Mouse (Mus musculus) embryonic facial prominence, embryonic 12.5 days (tissue): ENCODE results near the gene Aldoart2. TPM values are rescaled to one million over a fixed set of nuclear protein-coding genes. Genes with fewer than 3 reads are reported as not detected.
"Not testable (repeated sequence)": the region's sequence is repeated elsewhere in the genome, so short reads cannot be mapped to it uniquely, and the experiment has no call there.

Source experiments
- ATAC-seq: fragments of 200-750 bp; cut with Nextera tagmentation; 2 replicates; pipeline ENCODE4 v1.8.0; 2017; ENCODE audit not compliant: insufficient number of reproducible peaks, insufficient read depth, low FRiP score, low TSS enrichment
- H3K27ac ChIP-seq: fragments of 300-500 bp; sonication (generic); 2 replicates; pipeline ENCODE4 v1.5.1; 2016; ENCODE audit warnings: mild to moderate bottlenecking
- H3K27me3 ChIP-seq: fragments of 300-500 bp; sonication (generic); 2 replicates; pipeline ENCODE4 v1.6.1; 2016; ENCODE audit warnings: mild to moderate bottlenecking, moderate library complexity
- H3K36me3 ChIP-seq: fragments of 300-500 bp; sonication (generic); 2 replicates; pipeline ENCODE4 v1.6.1; 2016; ENCODE audit warnings: mild to moderate bottlenecking
- H3K4me1 ChIP-seq: fragments of 300-500 bp; sonication (generic); 2 replicates; pipeline ENCODE4 v1.6.1; 2016
- H3K4me2 ChIP-seq: fragments of 300-500 bp; sonication (generic); replicated peaks from 2 replicates; pipeline ENCODE4 v1.6.1; 2016; ENCODE audit warnings: mild to moderate bottlenecking, moderate library complexity
- H3K4me3 ChIP-seq: fragments of 300-500 bp; sonication (generic); 2 replicates; pipeline ENCODE4 v1.5.1; 2016; ENCODE audit warnings: mild to moderate bottlenecking
- H3K9ac ChIP-seq: fragments of 300-500 bp; sonication (generic); 2 replicates; pipeline ENCODE4 v1.6.1; 2016; ENCODE audit warnings: mild to moderate bottlenecking, moderate library complexity
- H3K9me3 ChIP-seq: fragments of 300-500 bp; sonication (generic); 2 replicates; pipeline ENCODE4 v1.6.1; 2016; ENCODE audit warnings: mild to moderate bottlenecking, moderate library complexity
- WGBS: fragments of 180-500 bp; shearing (Covaris S2); methylation state at CpG from one replicate; pipeline ENCODE4 v1.1.7; 2016; 5-methylcytosine and 5-hydroxymethylcytosine counted together
- polyA plus RNA-seq: library from polyadenylated mRNA; unstranded; fragments of >200 nt; fragmentation: Nextera tagmentation; extraction: Ambion mirVana; gene quantifications from 2 replicates; pipeline ENCODE4 v1.2.1, GENCODE M21; 2016

The Aldoart2 gene
- polyA plus RNA-seq, 1 experiment from 2014 or later = not detected

DNA sequence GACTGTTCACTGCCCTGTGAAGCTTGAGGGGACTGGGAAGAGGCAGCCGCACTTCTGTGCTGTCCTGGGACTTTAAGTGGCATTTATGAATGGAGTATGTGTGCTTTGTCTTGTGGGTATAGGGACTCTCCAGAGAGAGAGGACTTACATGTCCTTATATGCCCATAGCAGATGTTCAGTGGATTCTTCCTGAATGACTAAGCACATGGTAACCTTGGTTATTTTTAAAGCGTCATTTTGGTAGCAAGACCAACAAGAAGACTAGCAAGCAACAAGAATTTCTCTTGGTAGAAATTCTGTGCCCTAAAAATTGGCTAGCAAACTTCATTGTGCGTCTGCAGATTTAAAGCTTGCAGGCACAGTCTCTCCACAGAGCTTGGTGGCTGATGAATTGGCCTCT lies 1.3 kb upstream of the Aldoart2 start:
- no peaks in the 10 kb centered on the region for H3K36me3 ChIP-seq
- H3K4me1 ChIP-seq = no peaks in the 10 kb centered on the region; the same call in 1 of the 2 replicates
- H3K9ac ChIP-seq = no peak overlapping the region
- H3K9me3 ChIP-seq = no peaks in the 10 kb centered on the region
- WGBS = 95% methylated on average over 3 of the region's 3 CpGs
- ATAC-seq = no peak
- no peak overlapping the region for H3K27ac ChIP-seq
- no peaks in the 10 kb centered on the region for H3K27me3 ChIP-seq
- no peak overlapping the region for H3K4me2 ChIP-seq
- H3K4me3 ChIP-seq = no peak overlapping the region

DNA sequence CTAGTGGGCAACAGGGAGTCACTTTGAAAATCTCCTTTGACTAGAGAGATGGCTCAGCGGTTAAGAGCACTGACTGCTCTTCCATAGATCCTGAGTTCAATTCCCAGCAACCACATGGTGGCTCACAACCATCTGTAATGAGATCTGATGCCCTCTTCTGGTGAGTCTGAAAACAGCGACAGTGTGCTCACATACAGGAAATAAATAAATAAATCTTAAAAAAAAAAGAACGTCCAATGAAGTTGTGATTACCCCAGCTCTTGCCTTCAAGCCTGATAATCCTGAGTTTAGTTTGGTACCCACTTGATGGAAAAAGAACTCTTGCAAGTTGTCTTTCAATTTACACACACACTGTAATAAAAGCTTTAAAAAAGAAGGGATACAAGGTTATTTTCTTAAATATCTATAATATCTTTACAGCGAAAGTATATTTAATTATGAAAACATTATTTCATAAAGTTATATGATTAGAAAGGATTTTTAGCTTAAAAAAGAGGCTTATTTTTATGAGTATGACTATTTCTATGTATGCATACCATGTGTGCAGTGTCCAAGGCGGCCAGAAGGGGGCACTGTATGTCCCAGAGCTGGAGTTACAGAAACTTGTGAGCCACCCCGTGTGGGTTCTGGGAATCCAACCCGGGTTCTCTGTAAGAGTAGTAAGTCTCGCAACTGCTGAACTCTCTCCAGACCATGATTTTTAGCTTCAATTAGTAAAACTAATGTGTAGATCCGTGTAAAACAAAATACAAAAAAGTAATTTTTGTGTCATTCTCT lies 664 bp upstream of the Aldoart2 start:
- no peak overlapping the region for H3K4me2 ChIP-seq
- H3K9ac ChIP-seq = no peak overlapping the region
- WGBS = 86% methylated on average over 9 of the region's 9 CpGs
- ATAC-seq = no peak
- no peaks in the 10 kb centered on the region for H3K9me3 ChIP-seq
- H3K4me1 ChIP-seq = no peaks in the 10 kb centered on the region; the same call in 1 of the 2 replicates
- H3K4me3 ChIP-seq = no peak overlapping the region
- no peaks in the 10 kb centered on the region for H3K27me3 ChIP-seq
- H3K27ac ChIP-seq = no peak overlapping the region
- H3K36me3 ChIP-seq = no peaks in the 10 kb centered on the region

DNA sequence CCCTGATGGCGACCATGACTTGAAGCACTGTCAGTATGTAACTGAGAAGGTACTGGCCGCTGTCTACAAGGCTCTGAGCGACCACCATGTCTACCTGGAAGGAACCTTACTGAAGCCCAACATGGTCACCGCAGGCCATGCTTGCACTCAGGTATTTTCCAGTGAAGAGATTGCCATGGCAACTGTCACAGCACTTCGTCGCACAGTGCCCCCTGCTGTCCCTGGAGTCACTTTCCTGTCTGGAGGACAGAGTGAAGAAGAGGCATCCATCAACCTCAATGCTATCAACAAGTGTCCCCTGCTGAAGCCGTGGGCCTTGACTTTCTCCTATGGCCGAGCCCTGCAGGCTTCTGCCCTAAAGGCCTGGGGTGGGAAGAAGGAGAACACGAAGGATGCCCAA lies 828 bp downstream of the Aldoart2 start:
- Histone ChIP-seq H3K27me3 (no peaks in the 10 kb centered on the region), H3K36me3 (no peaks in the 10 kb centered on the region), H3K9me3 (no peaks in the 10 kb centered on the region), H3K4me1 (no peaks in the 10 kb centered on the region), H3K4me2 (no peak overlapping the region), H3K9ac (no peak overlapping the region), H3K4me3 (no peak overlapping the region), H3K27ac (no peak overlapping the region)
- ATAC-seq = no peak
- 82% methylated on average over 9 of the region's 9 CpGs for whole genome bisulfite sequencing

DNA sequence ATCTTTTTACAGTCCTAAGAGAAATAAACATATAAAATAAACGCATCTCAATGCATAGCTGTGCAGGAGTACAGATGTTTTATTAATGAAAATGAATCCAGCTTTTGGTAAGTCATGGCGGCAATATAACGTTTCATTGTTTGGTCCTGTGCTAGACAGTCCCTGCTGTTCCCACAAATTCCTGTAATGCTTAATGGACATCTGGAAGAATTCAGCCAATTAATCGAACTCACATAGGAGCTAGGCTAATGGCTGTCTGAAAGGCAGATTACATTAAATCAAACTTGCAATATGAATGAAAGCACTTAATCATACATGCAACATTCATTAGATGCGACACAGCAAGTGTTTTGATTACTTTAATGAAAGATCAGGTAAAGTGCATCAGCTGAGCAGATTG lies 1.8 kb downstream of the Aldoart2 start:
- no peak for ATAC-seq
- Histone ChIP-seq H3K36me3 (no peaks in the 10 kb centered on the region), H3K27ac (no peak overlapping the region), H3K27me3 (no peaks in the 10 kb centered on the region), H3K9me3 (no peaks in the 10 kb centered on the region), H3K4me1 (no peaks in the 10 kb centered on the region), H3K9ac (no peak overlapping the region), H3K4me2 (no peak overlapping the region), H3K4me3 (no peak overlapping the region)
- WGBS = 51% methylated on average over 5 of the region's 5 CpGs

DNA sequence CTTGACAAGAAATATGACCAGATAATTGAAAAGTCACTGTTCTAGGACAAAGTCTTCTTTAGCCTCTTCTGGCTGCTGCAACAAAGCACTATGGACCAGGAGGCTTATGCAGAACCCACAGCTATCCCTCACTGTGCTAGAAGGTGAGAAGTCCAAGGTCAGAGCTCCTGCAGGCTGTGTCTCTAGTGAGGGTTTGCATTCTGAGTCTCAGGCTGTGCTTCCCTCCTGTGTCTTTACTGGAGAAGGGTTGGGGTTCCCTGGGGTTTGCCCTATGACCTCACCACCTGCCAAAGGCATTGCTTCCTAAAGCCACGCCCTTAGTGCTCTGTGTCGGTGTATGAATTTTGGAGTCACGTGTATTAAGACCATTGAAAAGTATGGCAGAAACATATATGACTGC lies 3.4 kb downstream of the Aldoart2 start:
- H3K4me2 ChIP-seq = no peak overlapping the region
- no peak overlapping the region for H3K27ac ChIP-seq
- no peaks in the 10 kb centered on the region for H3K27me3 ChIP-seq
- no peaks in the 10 kb centered on the region for H3K36me3 ChIP-seq
- ATAC-seq = no peak
- no peak overlapping the region for H3K9ac ChIP-seq
- no peaks in the 10 kb centered on the region for H3K9me3 ChIP-seq
- 85% methylated on average over 3 of the region's 3 CpGs for WGBS
- no peaks in the 10 kb centered on the region for H3K4me1 ChIP-seq
- no peak overlapping the region for H3K4me3 ChIP-seq

DNA sequence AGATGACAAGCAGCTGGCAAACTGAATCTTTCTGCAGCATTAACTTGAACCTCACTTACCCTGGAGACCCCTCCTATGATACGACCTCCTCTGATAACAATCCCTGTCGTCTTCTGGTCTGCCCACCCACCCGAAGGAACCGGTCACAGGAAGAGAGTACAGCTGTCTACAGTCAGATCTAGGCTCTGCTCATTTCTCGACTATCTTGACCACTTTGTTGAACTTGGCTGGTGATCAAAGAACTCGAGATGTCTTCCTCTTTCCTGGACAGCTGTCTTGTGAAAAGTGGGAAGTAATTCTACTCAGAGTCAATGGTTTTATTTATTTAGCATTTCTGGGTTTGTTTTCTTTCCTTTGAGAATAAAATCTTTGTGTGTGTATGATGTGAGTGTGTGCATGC lies 4.6 kb downstream of the Aldoart2 start:
- ATAC-seq = no peak

DNA sequence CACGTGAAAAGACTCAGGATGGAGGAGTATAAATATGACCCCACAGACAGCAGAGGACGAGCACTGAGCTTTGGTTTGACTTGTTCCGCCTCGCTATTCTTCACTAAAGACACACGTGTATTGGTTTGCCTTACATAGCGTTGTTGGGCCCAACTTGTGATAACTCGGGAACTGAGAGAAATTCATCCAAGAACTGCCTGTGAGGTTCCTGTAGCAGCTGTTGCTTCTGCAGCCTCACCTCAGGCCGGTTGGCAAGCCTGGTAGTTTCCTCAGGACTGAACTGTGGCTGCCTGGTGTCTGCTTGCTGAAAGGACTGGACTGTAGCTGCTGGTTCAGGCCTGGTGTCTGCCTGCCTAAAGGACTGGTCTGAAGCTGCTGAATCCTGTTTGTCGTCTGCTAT lies 5.6 kb downstream of the Aldoart2 start:
- H3K9me3 ChIP-seq = no peaks in the 10 kb centered on the region
- no peaks in the 10 kb centered on the region for H3K27me3 ChIP-seq
- H3K36me3 ChIP-seq = no peaks in the 10 kb centered on the region
- no peak overlapping the region for H3K9ac ChIP-seq
- WGBS = 88% methylated on average over 9 of the region's 9 CpGs
- no peaks in the 10 kb centered on the region for H3K4me1 ChIP-seq
- H3K4me3 ChIP-seq = no peak overlapping the region
- no peak overlapping the region for H3K27ac ChIP-seq
- no peak overlapping the region for H3K4me2 ChIP-seq
- ATAC-seq = no peak

More for the DNA sequence above, 4.6 kb downstream of the Aldoart2 start:
- no peaks in the 10 kb centered on the region for H3K4me1 ChIP-seq
- H3K4me2 ChIP-seq = no peak overlapping the region
- H3K9me3 ChIP-seq = no peaks in the 10 kb centered on the region
- H3K36me3 ChIP-seq = no peaks in the 10 kb centered on the region
- H3K9ac ChIP-seq = no peak overlapping the region
- no peak overlapping the region for H3K4me3 ChIP-seq
- WGBS = 72% methylated on average over 6 of the region's 6 CpGs
- no peak overlapping the region for H3K27ac ChIP-seq
- H3K27me3 ChIP-seq = no peaks in the 10 kb centered on the region

DNA sequence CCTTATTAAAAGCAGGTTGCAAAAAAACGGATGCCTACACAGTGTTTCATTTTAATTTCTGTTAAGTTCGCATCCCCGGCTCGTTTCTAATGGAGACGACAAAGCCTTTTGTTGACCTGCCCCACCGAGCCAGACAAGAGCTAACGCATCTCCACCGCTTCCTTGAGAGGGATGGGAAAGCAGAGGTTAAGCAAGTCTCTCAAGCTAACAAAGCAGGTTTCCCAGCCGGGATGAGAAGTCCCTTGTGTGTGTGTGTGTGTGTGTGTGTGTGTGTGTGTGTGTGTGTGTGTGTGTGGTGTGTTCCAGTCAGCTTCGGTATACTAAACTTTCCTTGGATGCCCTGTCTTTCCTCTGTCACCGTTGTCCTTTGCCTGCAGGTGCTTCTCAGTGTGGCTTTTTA lies 6.1 kb downstream of the Aldoart2 start:
- Histone ChIP-seq H3K4me1 (no peaks in the 10 kb centered on the region), H3K27me3 (no peaks in the 10 kb centered on the region), H3K9ac (no peak overlapping the region), H3K9me3 (no peaks in the 10 kb centered on the region), H3K36me3 (no peaks in the 10 kb centered on the region), H3K4me2 (no peak overlapping the region), H3K27ac (no peak overlapping the region), H3K4me3 (no peak overlapping the region)
- no peak for ATAC-seq
- 79% methylated on average over 11 of the region's 11 CpGs for WGBS

DNA sequence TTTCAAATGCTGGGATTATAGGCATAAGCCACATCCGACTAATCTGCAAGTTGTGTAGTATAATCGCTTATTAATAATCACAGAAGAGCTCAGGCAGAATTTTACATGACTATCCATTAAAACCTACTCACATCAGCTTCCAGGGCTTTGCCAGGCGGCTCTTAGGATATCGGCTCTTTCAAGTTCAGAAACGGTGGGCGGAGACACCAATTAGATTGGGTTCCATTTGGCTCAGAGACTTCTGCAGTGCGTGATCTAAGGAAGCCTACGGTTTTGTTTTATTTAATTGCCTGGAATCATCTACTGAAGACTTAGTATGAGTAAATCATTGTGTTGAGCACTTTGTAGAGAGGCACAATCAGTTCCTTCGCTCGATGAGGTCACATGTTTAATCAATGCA lies 6.6 kb downstream of the Aldoart2 start:
- no peaks in the 10 kb centered on the region for H3K9me3 ChIP-seq
- H3K4me1 ChIP-seq = no peaks in the 10 kb centered on the region
- no peak overlapping the region for H3K9ac ChIP-seq
- H3K36me3 ChIP-seq = no peaks in the 10 kb centered on the region
- WGBS = 86% methylated on average over 10 of the region's 10 CpGs
- no peak overlapping the region for H3K27ac ChIP-seq
- ATAC-seq = no peak
- H3K4me3 ChIP-seq = no peak overlapping the region
- no peaks in the 10 kb centered on the region for H3K27me3 ChIP-seq
- no peak overlapping the region for H3K4me2 ChIP-seq

DNA sequence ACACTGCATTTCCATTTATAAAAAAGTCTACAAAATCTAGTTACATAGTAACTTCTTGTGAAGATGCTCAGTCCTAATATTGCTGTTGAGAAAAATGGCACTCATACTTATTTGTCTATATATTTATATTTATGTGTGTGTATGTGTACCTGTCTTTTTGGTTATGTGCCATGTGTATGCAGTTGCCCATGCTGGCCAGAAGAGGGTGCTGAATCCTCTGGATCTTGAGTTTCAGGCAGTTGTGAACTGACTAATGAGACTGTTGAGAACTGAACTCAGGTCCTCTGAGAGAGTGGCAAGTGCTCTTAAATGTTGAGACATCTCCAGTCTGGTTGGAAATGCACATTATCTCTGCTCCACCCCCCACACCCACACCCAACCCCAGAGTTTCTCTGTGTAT lies 8.1 kb downstream of the Aldoart2 start:
- no peak for ATAC-seq
- H3K4me3 ChIP-seq = no peak overlapping the region
- no peaks in the 10 kb centered on the region for H3K27me3 ChIP-seq

DNA sequence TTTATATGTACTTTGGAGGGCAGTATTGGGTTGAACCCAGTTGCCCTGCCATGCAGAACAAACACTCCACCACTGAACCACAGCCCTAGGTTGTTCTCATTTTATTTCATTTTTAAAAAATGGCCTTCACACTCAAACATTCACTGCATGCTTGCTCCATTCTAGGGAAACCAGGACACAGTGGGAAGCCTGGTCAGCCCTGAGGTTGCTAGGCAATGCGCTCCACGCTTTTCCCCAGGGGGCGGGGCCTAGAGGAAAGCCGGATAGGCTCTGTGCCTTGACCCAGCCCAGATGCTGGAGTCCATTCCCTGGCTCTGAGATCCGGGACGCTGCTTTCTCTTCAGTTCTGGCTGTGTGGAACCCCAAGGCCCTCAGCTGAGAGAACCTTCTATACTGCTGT lies 8.8 kb downstream of the Aldoart2 start:
- no peaks in the 10 kb centered on the region for H3K36me3 ChIP-seq
- WGBS = 4% methylated on average over 6 of the region's 6 CpGs
- ATAC-seq = peak; percentile 28; the same call in 1 of the 2 replicates

More for the DNA sequence above, 8.1 kb downstream of the Aldoart2 start:
- no peak overlapping the region for H3K4me2 ChIP-seq
- no peaks in the 10 kb centered on the region for H3K4me1 ChIP-seq
- H3K9ac ChIP-seq = no peak overlapping the region
- no peaks in the 10 kb centered on the region for H3K36me3 ChIP-seq
- H3K9me3 ChIP-seq = no peaks in the 10 kb centered on the region
- no peak overlapping the region for H3K27ac ChIP-seq

DNA sequence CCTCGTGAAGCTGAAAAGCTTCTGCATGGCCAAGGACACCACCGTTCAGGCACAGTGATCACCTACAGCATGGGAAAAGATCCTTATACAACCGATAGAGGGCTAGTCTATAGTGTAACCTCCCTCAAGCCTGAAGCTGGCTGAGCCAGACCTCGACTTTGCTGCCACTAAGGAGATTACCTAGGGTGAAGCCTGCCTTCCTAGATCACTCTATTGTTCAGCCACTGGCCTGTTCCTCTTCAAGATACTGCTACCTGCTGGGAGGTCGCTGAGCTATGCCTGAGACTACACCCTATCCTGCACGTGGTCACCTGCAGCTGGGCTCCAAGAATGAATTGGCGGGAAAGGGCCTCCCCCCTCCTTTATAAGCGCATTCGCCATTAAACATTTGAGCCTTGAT lies 21.9 kb downstream of the Aldoart2 start:
- H3K4me2 ChIP-seq, H3K9ac ChIP-seq, H3K36me3 ChIP-seq, H3K4me1 ChIP-seq, H3K27me3 ChIP-seq, H3K4me3 ChIP-seq, H3K27ac ChIP-seq, ATAC-seq, H3K9me3 ChIP-seq: not testable (repeated sequence)
- WGBS = 52% methylated on average over 9 of the region's 9 CpGs

More for the DNA sequence above, 8.8 kb downstream of the Aldoart2 start:
- no peaks in the 10 kb centered on the region for H3K9me3 ChIP-seq
- H3K27ac ChIP-seq = no peak overlapping the region
- no peak overlapping the region for H3K4me3 ChIP-seq
- H3K27me3 ChIP-seq = no peaks in the 10 kb centered on the region
- H3K9ac ChIP-seq = no peak overlapping the region
- no peak overlapping the region for H3K4me2 ChIP-seq
- no peaks in the 10 kb centered on the region for H3K4me1 ChIP-seq
